Mouse (Mus musculus) embryonic facial prominence, embryonic 15.5 days (tissue): ENCODE results near the gene Tmem163. TPM values are rescaled to one million over a fixed set of nuclear protein-coding genes. Genes with fewer than 3 reads are reported as not detected.

Source experiments
- ATAC-seq: fragments of 200-750 bp; cut with Nextera tagmentation; 2 replicates; pipeline ENCODE4 v1.8.0; 2017; ENCODE audit warnings: low read depth, moderate TSS enrichment; ENCODE audit not compliant: insufficient number of reproducible peaks, low FRiP score, low TSS enrichment
- H3K27ac ChIP-seq: fragments of 300-500 bp; sonication (generic); replicated peaks from 2 replicates; pipeline ENCODE4 v1.5.1; 2015; ENCODE audit warnings: mild to moderate bottlenecking, inconsistent platforms
- H3K27me3 ChIP-seq: fragments of 300-500 bp; sonication (generic); 2 replicates; pipeline ENCODE4 v1.6.1; 2015; ENCODE audit warnings: inconsistent platforms
- H3K36me3 ChIP-seq: fragments of 300-500 bp; sonication (generic); 2 replicates; pipeline ENCODE4 v1.6.1; 2015; ENCODE audit warnings: mild to moderate bottlenecking, inconsistent platforms
- H3K4me1 ChIP-seq: fragments of 300-500 bp; sonication (generic); 2 replicates; pipeline ENCODE4 v1.6.1; 2015; ENCODE audit warnings: inconsistent platforms
- H3K4me2 ChIP-seq: fragments of 300-500 bp; sonication (generic); replicated peaks from 2 replicates; pipeline ENCODE4 v1.6.1; 2015; ENCODE audit warnings: mild to moderate bottlenecking, inconsistent platforms
- H3K4me3 ChIP-seq: fragments of 300-500 bp; sonication (generic); replicated peaks from 2 replicates; pipeline ENCODE4 v1.5.1; 2015; ENCODE audit warnings: mild to moderate bottlenecking, inconsistent platforms
- H3K9ac ChIP-seq: fragments of 300-500 bp; sonication (generic); 2 replicates; pipeline ENCODE4 v1.6.1; 2015; ENCODE audit warnings: inconsistent platforms
- H3K9me3 ChIP-seq: fragments of 300-500 bp; sonication (generic); replicated peaks from 2 replicates; pipeline ENCODE4 v1.6.1; 2016; ENCODE audit warnings: inconsistent platforms
- WGBS: fragments of 180-500 bp; shearing (Covaris S2); methylation state at CpG from one replicate; pipeline ENCODE4 v1.1.7; 2015; 5-methylcytosine and 5-hydroxymethylcytosine counted together
- polyA plus RNA-seq: library from polyadenylated mRNA; unstranded; fragments of >200 nt; fragmentation: Nextera tagmentation; extraction: Ambion mirVana; gene quantifications from 2 replicates; pipeline ENCODE4 v1.2.1, GENCODE M21; 2015

Tmem163 gene
- polyA plus RNA-seq, 1 experiment from 2014 or later = 3.6 TPM

DNA sequence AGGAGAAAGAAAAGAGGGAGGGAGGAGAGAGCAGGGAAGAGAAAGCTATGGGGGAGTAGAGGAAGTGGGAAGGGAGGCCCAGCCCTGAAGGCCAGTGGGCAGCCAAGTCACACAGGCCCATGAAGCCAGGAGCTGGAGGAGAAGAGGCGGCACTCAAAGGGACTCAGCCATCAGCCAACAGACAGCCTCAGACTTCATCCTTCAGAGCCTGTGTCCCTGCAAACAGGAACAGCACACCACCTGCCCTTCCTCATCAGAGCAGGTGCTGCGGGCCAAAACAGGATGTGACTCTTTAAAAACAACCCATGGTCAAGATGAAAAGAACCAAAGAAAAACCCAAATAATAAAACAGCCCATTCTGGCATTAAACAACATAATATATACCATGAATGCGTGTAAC, 165.7 kb downstream of the Tmem163 start:
- Histone ChIP-seq H3K9me3 (no peaks in the 10 kb centered on the region), H3K4me1 (no peaks in the 10 kb centered on the region), H3K36me3 (no peaks in the 10 kb centered on the region), H3K27me3 (no peaks in the 10 kb centered on the region), H3K4me2 (no peak overlapping the region), H3K27ac (no peak overlapping the region), H3K4me3 (no peak overlapping the region), H3K9ac (no peak overlapping the region)
- WGBS = 77% methylated on average over 3 of the region's 3 CpGs
- ATAC-seq = no peak

DNA sequence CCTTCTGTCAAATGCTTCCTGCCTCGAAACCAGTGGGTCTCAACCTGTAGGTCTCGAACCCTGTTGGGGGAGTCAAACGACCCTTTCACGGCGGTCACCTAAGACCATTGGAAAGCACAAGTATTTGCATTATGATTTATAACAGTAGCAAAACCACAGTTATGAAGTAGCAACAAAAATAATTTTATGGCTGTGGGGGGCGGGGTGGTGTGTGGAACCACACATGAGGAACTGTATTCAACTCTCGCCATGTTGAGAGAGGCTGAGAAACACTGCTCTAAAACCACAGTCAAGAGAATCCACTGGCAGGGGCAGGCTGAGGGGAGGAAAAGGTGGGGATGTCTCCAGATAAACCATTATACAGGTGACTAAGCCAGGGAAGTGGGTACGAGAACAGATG, 166.2 kb downstream of the Tmem163 start:
- Histone ChIP-seq H3K4me1 (no peaks in the 10 kb centered on the region), H3K4me3 (no peak overlapping the region), H3K9ac (no peak overlapping the region), H3K27me3 (no peaks in the 10 kb centered on the region), H3K36me3 (no peaks in the 10 kb centered on the region), H3K27ac (no peak overlapping the region), H3K4me2 (no peak overlapping the region), H3K9me3 (no peaks in the 10 kb centered on the region)
- no peak for ATAC-seq
- 83% methylated on average over 8 of the region's 8 CpGs for WGBS

DNA sequence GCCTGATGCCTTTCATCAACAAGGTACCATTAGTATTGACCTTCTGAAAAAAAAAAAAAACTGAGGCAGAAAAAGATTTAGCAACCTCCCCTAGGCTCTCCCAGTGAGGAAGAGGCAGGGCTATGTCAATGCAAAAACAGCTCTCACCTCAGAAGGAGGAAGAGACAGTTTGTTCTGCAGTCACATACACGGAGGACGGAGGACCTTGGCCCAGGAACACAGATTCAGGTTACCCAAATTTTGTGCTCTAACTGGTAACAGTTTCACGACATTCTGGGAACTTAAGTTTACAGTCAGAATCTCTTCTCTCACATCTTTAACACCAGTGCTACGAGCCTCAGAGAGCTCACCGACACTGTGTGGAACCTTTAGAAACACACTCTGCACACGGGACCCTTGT, 166.6 kb downstream of the Tmem163 start:
- ATAC-seq = no peak
- Histone ChIP-seq H3K9me3 (no peaks in the 10 kb centered on the region), H3K4me1 (no peaks in the 10 kb centered on the region), H3K4me3 (no peak overlapping the region), H3K36me3 (no peaks in the 10 kb centered on the region), H3K9ac (no peak overlapping the region), H3K27me3 (no peaks in the 10 kb centered on the region), H3K27ac (no peak overlapping the region), H3K4me2 (no peak overlapping the region)
- 77% methylated on average over 6 of the region's 6 CpGs for WGBS

DNA sequence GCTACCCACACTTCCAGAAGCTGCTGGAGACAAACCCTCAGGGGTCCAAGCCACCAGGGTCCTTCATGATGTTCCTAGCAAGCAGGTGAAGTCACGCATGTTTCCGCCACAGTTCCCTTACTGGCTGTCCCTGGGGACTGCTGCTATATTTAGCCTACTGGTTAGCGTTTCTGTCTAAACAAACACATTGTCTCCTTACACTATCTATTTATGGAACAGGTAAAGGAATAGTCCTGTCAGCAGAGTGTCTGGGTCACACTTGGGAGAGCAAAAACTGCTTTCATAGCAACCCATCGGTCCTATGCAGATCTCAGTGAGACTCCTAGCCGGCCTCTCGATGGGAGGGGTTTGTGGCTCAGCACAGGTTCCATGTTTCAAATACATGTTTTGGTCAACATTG, 168.0 kb downstream of the Tmem163 start:
- ATAC-seq = no peak

DNA sequence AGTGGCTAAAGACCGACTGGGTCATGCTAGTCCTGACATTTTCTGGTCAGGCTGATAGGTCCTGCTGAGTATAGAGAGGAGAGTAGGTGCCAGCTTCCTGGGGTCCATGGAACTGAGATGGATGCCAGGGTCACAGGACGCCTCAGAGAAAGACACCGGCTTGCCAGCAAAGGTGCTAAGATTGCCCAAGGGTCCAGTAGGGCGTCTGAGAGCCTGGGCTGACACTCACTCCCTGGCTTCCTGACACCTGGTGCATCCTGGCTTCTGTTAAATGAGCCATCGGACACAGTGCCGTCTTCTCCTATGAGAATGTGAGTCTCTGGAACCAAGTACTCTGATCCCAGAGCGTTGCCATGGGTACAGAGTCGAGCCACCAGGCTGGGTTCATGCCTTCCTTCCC, 170.4 kb downstream of the Tmem163 start:
- H3K4me1 ChIP-seq = no peaks in the 10 kb centered on the region
- no peaks in the 10 kb centered on the region for H3K27me3 ChIP-seq

More for the DNA sequence above, 168.0 kb downstream of the Tmem163 start:
- H3K27ac ChIP-seq = no peak overlapping the region
- 78% methylated on average over 6 of the region's 6 CpGs for WGBS
- H3K4me2 ChIP-seq = no peak overlapping the region
- H3K9ac ChIP-seq = no peak overlapping the region
- no peaks in the 10 kb centered on the region for H3K27me3 ChIP-seq
- no peaks in the 10 kb centered on the region for H3K4me1 ChIP-seq
- H3K36me3 ChIP-seq = no peaks in the 10 kb centered on the region
- no peaks in the 10 kb centered on the region for H3K9me3 ChIP-seq
- H3K4me3 ChIP-seq = no peak overlapping the region

DNA sequence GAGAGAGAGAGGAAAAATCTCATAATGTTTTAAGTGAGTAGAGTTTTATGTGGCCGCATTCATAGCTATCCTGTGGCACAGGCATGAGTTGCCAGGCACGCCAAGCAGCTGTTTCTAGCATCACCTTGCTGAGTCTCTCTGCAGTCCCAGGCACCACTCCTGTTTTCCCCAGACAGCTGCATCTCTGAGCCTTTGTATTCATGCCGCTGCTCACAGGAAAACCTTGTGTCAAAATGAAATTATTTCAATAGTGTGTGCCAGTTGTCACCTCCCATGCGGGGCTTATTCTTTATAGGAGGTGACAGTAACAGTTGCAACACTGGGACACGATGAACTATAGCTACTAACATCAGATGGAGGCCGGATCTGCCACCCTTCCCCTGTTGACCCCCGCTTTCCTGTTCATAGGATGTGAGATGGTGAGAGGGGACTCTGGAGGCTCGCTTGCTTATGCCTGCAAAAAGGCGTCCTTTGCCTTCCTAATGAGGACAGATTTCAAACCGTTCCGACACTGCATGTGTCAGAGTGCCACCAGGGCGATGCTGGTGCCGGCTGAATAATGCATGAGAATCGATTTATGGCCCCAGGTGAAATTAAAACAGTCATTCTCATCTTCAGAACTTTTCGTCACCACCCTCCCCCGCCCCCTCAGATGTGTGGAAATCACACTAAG, 171.1 kb downstream of the Tmem163 start:
- Histone ChIP-seq H3K4me2 (no peak overlapping the region), H3K9ac (no peak overlapping the region), H3K4me1 (no peaks in the 10 kb centered on the region), H3K9me3 (no peaks in the 10 kb centered on the region), H3K27me3 (no peaks in the 10 kb centered on the region), H3K27ac (no peak overlapping the region), H3K4me3 (no peak overlapping the region), H3K36me3 (no peaks in the 10 kb centered on the region)
- no peak for ATAC-seq
- 75% methylated on average over 16 of the region's 16 CpGs for WGBS

More for the DNA sequence above, 170.4 kb downstream of the Tmem163 start:
- H3K27ac ChIP-seq = no peak overlapping the region
- H3K4me2 ChIP-seq = no peak overlapping the region
- no peaks in the 10 kb centered on the region for H3K36me3 ChIP-seq
- 81% methylated on average over 8 of the region's 8 CpGs for WGBS
- no peak overlapping the region for H3K9ac ChIP-seq
- no peaks in the 10 kb centered on the region for H3K9me3 ChIP-seq
- no peak overlapping the region for H3K4me3 ChIP-seq
- no peak for ATAC-seq

DNA sequence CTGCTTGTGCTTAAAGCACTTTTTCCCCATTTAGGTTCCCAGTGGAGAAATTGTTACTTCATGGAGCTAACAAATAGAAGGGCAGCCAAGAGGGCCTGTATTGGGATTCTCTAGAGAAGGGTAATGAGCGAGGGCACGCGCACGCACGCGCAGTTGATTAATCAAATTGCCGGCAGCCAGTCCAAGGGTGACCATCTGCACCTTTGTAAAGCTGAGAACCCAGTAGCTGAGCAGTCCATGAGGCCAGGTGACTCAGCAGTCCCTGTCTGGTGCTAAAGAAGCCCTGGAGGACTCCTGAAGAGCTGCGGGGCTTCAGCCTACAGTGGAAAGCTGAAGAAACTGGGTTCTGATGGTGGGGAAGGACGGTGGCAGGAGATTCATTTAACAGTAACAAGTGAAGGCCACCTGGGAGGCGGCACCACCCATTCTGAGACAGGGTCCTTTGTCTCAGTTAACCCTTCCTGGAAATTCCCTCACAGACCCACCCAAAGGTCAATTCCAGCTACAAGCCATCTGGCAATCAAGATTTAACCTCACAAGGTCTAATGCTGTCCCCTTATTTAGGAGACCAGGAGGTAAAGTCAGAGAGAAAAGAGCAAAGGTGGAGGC, 172.2 kb downstream of the Tmem163 start:
- no peaks in the 10 kb centered on the region for H3K9me3 ChIP-seq
- no peaks in the 10 kb centered on the region for H3K4me1 ChIP-seq
- ATAC-seq = no peak
- no peak overlapping the region for H3K9ac ChIP-seq
- no peaks in the 10 kb centered on the region for H3K36me3 ChIP-seq
- H3K27me3 ChIP-seq = no peaks in the 10 kb centered on the region
- no peak overlapping the region for H3K4me3 ChIP-seq
- no peak overlapping the region for H3K27ac ChIP-seq
- WGBS = 73% methylated on average over 10 of the region's 10 CpGs
- H3K4me2 ChIP-seq = no peak overlapping the region

DNA sequence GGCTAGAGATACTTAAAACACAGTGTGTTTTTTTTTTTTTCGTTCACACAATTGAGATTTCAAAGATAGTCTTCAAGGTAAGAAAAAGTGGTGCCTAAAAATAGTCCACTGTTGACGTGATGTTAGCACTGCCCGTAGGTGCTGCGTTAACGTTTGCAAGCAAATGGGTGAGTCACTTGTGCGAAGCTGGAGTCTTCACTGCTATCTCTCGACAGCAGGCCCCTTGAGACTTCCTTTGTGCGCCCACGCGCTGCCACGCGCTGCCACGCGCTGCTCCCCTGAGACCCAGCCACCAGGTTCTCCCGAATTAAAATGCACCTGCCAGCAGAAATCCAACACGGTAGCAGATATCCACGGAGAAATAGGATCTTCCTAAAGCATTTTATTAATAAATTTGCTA, 178.6 kb downstream of the Tmem163 start:
- H3K4me1 ChIP-seq = no peaks in the 10 kb centered on the region
- no peak overlapping the region for H3K4me2 ChIP-seq
- H3K27me3 ChIP-seq = no peaks in the 10 kb centered on the region
- no peak overlapping the region for H3K27ac ChIP-seq
- H3K9me3 ChIP-seq = no peaks in the 10 kb centered on the region
- WGBS = 76% methylated on average over 17 of the region's 17 CpGs
- H3K9ac ChIP-seq = no peak overlapping the region
- no peak overlapping the region for H3K4me3 ChIP-seq
- ATAC-seq = no peak
- no peaks in the 10 kb centered on the region for H3K36me3 ChIP-seq

DNA sequence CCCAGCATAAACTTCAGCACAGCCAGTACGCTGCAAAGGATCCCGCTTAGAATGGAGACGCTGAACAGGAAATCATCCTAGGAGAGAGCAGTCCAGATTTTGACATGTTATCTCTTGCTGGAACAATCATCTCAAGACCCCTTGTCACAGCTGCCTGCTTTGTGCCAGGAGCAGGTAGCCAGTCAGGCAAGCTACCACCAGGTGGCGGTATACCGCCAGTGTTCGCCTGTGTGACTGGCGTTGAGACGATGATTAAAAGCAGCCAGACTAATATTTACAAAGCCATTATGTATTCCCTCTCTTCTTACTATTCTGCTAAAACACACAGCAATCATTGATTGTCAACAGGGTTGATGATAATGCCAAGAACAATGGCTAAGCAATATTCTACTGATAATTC, 179.1 kb downstream of the Tmem163 start:
- Histone ChIP-seq H3K36me3 (no peaks in the 10 kb centered on the region), H3K4me2 (no peak overlapping the region), H3K9me3 (no peaks in the 10 kb centered on the region), H3K4me1 (no peaks in the 10 kb centered on the region), H3K9ac (no peak overlapping the region), H3K27me3 (no peaks in the 10 kb centered on the region), H3K27ac (no peak overlapping the region), H3K4me3 (no peak overlapping the region)
- no peak for ATAC-seq
- WGBS = 6% methylated on average over 8 of the region's 8 CpGs

DNA sequence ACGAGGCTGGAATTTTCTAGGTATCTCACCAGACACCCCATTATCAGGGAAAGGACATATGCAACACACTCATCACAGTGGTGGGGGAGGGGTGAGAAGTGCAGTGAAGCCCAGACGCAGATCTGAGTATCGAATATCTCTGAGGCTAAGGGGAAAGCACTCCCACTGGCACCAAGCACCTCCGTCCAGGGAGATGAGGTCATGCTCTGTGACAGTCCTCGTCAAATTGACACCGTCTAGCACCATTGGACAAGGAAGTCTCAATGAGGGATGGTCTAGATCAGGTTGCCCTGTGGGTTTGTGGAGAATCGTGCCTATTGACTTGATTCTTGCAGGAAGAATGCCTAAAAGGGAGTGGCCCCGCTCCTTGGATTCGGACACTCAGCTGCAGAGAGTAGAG, 180.6 kb downstream of the Tmem163 start:
- no peaks in the 10 kb centered on the region for H3K36me3 ChIP-seq
- no peak overlapping the region for H3K4me2 ChIP-seq
- no peak overlapping the region for H3K9ac ChIP-seq
- no peaks in the 10 kb centered on the region for H3K9me3 ChIP-seq
- no peak overlapping the region for H3K4me3 ChIP-seq
- WGBS = 50% methylated on average over 9 of the region's 9 CpGs
- H3K4me1 ChIP-seq = no peaks in the 10 kb centered on the region
- ATAC-seq = no peak
- H3K27me3 ChIP-seq = no peaks in the 10 kb centered on the region
- no peak overlapping the region for H3K27ac ChIP-seq

DNA sequence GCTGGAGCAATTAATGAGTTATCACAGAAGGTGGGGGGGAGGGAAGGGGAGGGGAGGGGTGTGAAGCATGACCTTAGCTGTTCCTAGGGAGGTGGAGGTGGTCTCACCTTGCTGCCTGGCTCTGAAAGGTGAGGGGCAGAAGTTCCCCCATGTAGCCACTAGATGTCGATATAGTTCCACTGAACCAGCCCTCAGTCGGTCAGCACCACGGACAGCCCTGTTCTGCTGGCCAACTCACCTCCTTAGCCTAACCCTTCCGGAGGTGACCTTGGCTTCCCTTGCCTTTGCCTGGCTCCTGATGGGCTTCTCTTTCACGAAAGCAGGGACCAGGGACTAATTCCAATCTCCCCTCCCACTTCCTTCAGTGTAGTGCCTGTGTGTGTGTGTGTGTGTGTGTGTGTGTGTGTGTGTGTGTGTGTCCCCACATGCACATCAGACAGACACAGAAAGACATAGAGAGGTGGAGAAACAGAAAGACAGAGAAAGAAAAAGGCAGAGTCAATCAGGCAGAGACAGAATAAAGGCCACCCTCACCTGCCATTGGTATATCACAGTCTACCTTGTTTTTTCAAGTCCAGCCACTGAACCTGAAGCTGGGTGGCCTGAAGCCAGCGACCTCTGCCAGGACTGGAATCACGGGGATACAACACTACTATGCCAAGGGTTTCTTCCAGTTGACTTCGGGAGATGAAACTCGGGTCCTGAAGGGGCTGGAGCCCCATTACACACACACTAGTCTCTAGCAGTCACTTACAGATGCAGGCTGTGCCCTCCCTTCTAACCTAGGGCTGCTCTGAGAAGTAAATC, 182.4 kb downstream of the Tmem163 start:
- ATAC-seq = no peak
- Histone ChIP-seq H3K9me3 (no peaks in the 10 kb centered on the region), H3K4me2 (no peak overlapping the region), H3K27me3 (no peaks in the 10 kb centered on the region), H3K4me1 (no peaks in the 10 kb centered on the region), H3K4me3 (no peak overlapping the region), H3K9ac (no peak overlapping the region), H3K36me3 (no peaks in the 10 kb centered on the region), H3K27ac (no peak overlapping the region)
- 31% methylated on average over 9 of the region's 9 CpGs for WGBS
